Mouse (Mus musculus) E14TG2a.4 (cell line): ENCODE results near the gene Cuta.

Experiments used
- CTCF ChIP-seq: conservative IDR thresholded peaks from 2 replicates; pipeline ENCODE4 v1.5.1; 2014; ENCODE audit warnings: low read length
- NANOG ChIP-seq: IDR thresholded peaks from 2 replicates; pipeline ENCODE4 v1.6.1; 2014; ENCODE audit warnings: borderline replicate concordance, low read length, mixed read lengths
- POU5F1 ChIP-seq: IDR thresholded peaks from 2 replicates; pipeline ENCODE4 v1.6.1; 2014; ENCODE audit warnings: low read length, borderline replicate concordance

- TF ChIP-seq CTCF (no peak), NANOG (no peak), POU5F1 (no peak)
These were observed 6.6 kb upstream of the Cuta start for GRCm38 (mm10) chr17:26945824-26946495.
